Mouse (Mus musculus): ENCODE results near the gene Fbxw11. TPM values are rescaled to one million over a fixed set of nuclear protein-coding genes. Genes with fewer than 3 reads are reported as not detected.

The Fbxw11 gene
- polyA plus RNA-seq, 1 experiment: 20.2 TPM

DNA sequence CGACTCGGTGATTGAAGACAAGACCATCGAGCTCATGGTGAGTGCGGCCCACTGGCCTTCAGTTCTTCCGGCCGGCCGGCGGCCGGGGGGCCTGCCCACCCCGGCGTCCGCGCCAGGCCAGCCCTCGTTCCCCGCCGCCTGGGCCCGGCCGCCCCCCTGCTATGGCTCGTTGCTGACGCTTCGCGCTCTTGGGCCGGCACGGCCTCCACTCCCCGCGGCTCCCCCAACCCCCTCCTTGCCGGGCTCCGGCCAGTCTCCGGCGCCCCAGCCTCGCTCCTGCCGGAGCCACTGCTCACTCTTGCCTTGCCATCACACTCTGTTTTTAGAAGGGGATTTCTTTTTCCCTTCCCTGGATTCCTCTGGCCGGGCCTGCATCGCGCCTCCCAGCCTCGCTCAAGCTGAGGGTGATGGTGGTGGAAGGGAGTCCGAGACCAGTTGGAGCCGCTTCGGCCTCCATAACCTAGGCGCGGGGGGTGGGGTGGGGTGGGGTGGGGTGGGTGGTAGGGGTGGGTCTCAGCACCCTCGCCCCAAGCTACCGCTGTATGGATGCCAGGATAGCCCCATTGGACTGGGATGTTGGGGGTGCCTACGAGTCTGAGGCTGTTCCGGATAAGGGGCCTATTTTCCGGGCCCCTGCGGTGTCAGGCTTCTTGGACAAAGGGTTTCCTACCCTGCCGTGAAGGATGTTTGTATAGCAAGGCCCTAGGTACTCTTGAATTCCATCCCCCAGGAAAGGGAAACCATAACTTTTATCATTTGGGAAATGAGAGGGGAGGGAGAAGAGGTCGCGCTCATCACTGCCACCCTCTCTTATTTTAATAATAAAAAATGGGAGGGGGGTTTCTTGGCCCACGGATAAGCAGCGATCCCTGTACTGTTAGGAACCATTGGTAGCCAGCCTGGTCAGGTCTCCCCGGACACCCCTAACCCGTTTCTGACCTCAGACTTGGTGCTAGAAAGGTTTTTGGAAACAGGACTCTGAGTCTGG is 669 bp downstream of the Fbxw11 start:
- Histone ChIP-seq H3K27ac (ENCODE audit: insufficient read depth, low read length) (peak overlapping the region; percentile 97), H3K4me3 (ENCODE audit: extremely low read depth, insufficient read depth, insufficient read length) (peak overlapping the region; percentile 69), H3K4me1 (ENCODE audit: control insufficient read depth, insufficient read depth, insufficient read length) (peaks cover 6% of the 10 kb centered on the region; the same call in 1 of the 2 replicates), H3K27me3 (ENCODE audit: control insufficient read depth, insufficient read depth, low read length) (no peaks in the 10 kb centered on the region), H3K36me3 (ENCODE audit: control insufficient read depth, insufficient read depth, low read length) (no peaks in the 10 kb centered on the region)
- no peak for DNase-seq (ENCODE audit: low read depth in 1 of 2, low spot score in 2 of 2)
- no peak for TF ChIP-seq POLR2A (IDR thresholded peaks at IDR 0.05; ENCODE audit: low read depth, low read length)
- under 1% methylated on average over 54 of the region's 54 CpGs for WGBS

DNA sequence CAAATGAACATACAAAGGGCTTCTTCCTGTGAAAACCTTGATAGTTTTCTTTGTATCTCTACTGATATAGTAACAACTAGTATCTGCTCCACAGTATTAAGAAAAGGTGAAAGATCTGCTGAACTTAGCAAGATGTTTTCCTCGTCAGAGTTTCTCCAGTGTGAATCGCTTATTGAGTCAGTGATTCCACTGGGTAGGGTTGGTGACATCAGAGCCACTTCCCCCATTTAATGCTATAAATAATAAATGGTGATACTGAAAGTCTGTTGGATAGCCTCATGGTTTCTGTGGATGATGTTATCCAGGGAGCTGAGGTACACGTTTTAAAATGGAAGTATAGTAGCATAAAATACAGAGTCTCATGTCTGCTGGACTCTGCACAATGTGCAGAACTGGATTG is 1.5 kb downstream of the Fbxw11 start:
- WGBS: 4% methylated on average over 3 of the region's 3 CpGs
- TF ChIP-seq CTCF (IDR thresholded peaks at IDR 0.05; ENCODE audit: extremely low read depth, insufficient read depth, insufficient read length, insufficient replicate concordance): no peak
- no peak for TF ChIP-seq POLR2A (IDR thresholded peaks at IDR 0.05; ENCODE audit: low read depth, low read length)
- Histone ChIP-seq H3K27me3 (ENCODE audit: control insufficient read depth, insufficient read depth, low read length) (no peaks in the 10 kb centered on the region), H3K27ac (ENCODE audit: insufficient read depth, low read length) (no peak overlapping the region), H3K36me3 (ENCODE audit: control insufficient read depth, insufficient read depth, low read length) (no peaks in the 10 kb centered on the region), H3K4me1 (ENCODE audit: control insufficient read depth, insufficient read depth, insufficient read length) (peaks cover 6% of the 10 kb centered on the region; the same call in 1 of the 2 replicates), H3K4me3 (ENCODE audit: extremely low read depth, insufficient read depth, insufficient read length) (0 out of 2 replicates have a peak overlapping the region, but pooled peaks have one; percentile 69)
- DNase-seq (ENCODE audit: low read depth in 1 of 2, low spot score in 2 of 2): peak in 1 of 2 experiments; percentile 17

DNA sequence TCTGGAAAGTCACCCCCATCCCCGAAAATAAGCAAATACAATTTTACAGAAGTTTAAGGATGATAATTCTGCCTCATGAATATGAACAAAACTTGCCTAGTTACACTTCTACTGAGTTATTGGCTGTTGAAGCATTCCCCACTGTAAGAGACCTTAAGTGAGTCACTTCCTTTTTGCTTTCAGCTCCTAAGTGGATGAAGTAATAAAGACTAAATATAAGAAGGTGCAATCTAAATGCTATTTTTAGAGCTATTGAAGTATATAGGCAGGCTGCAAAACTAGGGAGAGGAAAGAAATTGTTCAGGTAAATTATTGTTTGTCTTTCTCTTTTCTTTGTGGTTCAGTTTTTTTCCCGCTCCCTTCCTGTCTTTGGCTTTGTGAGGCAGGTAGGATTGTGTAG is 4.7 kb downstream of the Fbxw11 start:
- WGBS: 62% methylated on average over 2 of the region's 2 CpGs
- no peak for TF ChIP-seq POLR2A (IDR thresholded peaks at IDR 0.05; ENCODE audit: low read depth, low read length)
- TF ChIP-seq CTCF (IDR thresholded peaks at IDR 0.05; ENCODE audit: extremely low read depth, insufficient read depth, insufficient read length, insufficient replicate concordance): no peak
- peaks cover 21% of the 10 kb centered on the region for H3K4me1 ChIP-seq (ENCODE audit: control insufficient read depth, insufficient read depth, insufficient read length)

DNA sequence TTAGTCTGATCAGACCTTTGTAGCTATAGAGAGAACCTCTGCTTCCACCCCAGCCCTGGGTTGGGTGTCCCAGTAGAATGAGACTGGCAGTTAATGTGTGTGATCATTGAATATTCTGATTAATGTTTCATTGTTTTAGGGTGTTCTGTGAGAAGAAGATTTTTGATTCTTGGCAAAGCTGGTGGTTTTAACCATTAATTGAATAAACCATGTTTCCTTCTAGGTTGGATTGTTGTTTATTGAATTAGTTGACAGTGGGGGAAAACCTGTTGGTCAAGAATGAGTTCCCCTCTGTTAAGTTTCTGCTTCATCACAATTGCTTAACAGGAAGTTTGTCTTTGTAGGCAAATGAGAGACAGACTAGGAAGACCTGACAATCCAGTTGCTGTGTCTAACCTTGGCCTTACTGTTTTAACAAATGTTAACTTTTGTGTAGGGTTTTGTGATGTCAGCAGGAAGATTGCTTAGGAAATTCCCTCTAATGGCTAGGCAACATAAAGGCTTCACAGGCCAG is 7.8 kb downstream of the Fbxw11 start:
- TF ChIP-seq CTCF (IDR thresholded peaks at IDR 0.05; ENCODE audit: extremely low read depth, insufficient read depth, insufficient read length, insufficient replicate concordance) (no peak), POLR2A (IDR thresholded peaks at IDR 0.05; ENCODE audit: low read depth, low read length) (no peak)
- Histone ChIP-seq H3K27me3 (ENCODE audit: control insufficient read depth, insufficient read depth, low read length) (no peaks in the 10 kb centered on the region), H3K27ac (ENCODE audit: insufficient read depth, low read length) (no peak overlapping the region), H3K36me3 (ENCODE audit: control insufficient read depth, insufficient read depth, low read length) (no peaks in the 10 kb centered on the region; the same call in 1 of the 2 replicates), H3K4me3 (ENCODE audit: extremely low read depth, insufficient read depth, insufficient read length) (no peak overlapping the region), H3K4me1 (ENCODE audit: control insufficient read depth, insufficient read depth, insufficient read length) (peaks cover 20% of the 10 kb centered on the region)
- DNase-seq (ENCODE audit: low read depth in 1 of 2, low spot score in 2 of 2): no peak

More for the DNA sequence above, 4.7 kb downstream of the Fbxw11 start:
- Histone ChIP-seq H3K27me3 (ENCODE audit: control insufficient read depth, insufficient read depth, low read length) (no peaks in the 10 kb centered on the region), H3K4me3 (ENCODE audit: extremely low read depth, insufficient read depth, insufficient read length) (no peak overlapping the region), H3K36me3 (ENCODE audit: control insufficient read depth, insufficient read depth, low read length) (no peaks in the 10 kb centered on the region), H3K27ac (ENCODE audit: insufficient read depth, low read length) (no peak overlapping the region)
- DNase-seq (ENCODE audit: low read depth in 1 of 2, low spot score in 2 of 2): no peak

DNA sequence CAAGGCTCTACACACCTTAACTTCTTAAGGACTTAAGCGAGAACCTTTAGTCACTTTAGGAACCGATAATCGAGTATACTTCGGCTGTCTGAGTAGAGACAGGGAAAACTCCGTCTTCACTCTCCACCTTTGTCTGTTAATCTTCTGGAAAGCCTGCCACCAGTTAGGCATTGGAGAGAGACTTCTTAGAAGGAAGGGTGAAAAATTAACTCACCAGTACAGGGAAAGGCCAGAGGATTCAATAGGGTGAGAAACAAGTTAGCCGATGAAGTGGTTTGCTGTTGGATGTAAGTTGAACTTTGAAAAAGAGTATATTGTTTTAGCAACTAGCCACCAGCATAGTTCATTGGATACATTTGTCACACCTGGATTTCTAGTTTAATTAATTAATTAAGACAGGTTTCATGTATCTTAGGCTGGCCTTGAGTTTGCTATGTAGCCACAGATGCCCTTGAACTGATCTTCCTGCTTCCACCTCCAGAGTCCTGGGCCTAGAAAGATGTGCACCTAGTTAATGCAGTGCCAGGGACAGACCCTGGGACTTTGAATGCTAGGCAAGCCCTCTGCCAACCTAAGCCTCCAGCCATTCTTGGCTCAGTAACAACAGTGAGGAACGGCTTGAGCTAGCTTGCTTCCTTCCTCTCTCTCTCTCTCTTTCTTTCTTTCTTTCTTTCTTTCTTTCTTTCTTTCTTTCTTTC is 8.5 kb downstream of the Fbxw11 start:
- DNase-seq (ENCODE audit: low read depth in 1 of 2, low spot score in 2 of 2): no peak
- Histone ChIP-seq H3K4me3 (ENCODE audit: extremely low read depth, insufficient read depth, insufficient read length) (no peak overlapping the region), H3K27ac (ENCODE audit: insufficient read depth, low read length) (no peak overlapping the region), H3K36me3 (ENCODE audit: control insufficient read depth, insufficient read depth, low read length) (no peaks in the 10 kb centered on the region; the same call in 1 of the 2 replicates), H3K27me3 (ENCODE audit: control insufficient read depth, insufficient read depth, low read length) (no peaks in the 10 kb centered on the region), H3K4me1 (ENCODE audit: control insufficient read depth, insufficient read depth, insufficient read length) (peaks cover 20% of the 10 kb centered on the region)
- TF ChIP-seq CTCF (IDR thresholded peaks at IDR 0.05; ENCODE audit: extremely low read depth, insufficient read depth, insufficient read length, insufficient replicate concordance) (no peak), POLR2A (IDR thresholded peaks at IDR 0.05; ENCODE audit: low read depth, low read length) (no peak)
- 87% methylated on average over 7 of the region's 7 CpGs for WGBS

DNA sequence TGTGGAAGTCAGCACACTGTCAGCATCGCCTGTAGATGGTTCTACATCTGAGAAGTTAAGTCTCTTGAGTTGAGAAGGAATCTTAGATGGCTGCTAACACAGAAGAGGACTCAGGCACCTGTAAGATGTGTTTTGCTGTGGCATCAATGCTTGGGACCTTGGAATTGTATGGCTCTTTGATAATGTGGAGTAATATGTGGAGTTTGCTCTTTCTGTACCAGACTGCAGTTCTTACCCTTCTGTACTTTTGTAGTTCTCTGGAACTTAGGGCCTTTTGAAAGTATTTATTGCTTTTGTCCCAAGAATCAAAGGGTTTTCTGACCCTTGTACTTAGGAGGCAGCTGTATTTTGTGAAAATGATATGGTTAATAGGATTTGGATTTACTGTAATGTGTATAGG is 9.2 kb downstream of the Fbxw11 start:
- no peak overlapping the region for H3K4me3 ChIP-seq (ENCODE audit: extremely low read depth, insufficient read depth, insufficient read length)
- H3K27me3 ChIP-seq (ENCODE audit: control insufficient read depth, insufficient read depth, low read length): no peaks in the 10 kb centered on the region
- DNase-seq (ENCODE audit: low read depth in 1 of 2, low spot score in 2 of 2): no peak
- H3K4me1 ChIP-seq (ENCODE audit: control insufficient read depth, insufficient read depth, insufficient read length): peaks cover 20% of the 10 kb centered on the region
- H3K27ac ChIP-seq (ENCODE audit: insufficient read depth, low read length): no peak overlapping the region
- no peaks in the 10 kb centered on the region; the same call in 1 of the 2 replicates for H3K36me3 ChIP-seq (ENCODE audit: control insufficient read depth, insufficient read depth, low read length)
- WGBS: 92% methylated on average over 1 of the region's 1 CpGs
- TF ChIP-seq POLR2A (IDR thresholded peaks at IDR 0.05; ENCODE audit: low read depth, low read length): no peak
- TF ChIP-seq CTCF (IDR thresholded peaks at IDR 0.05; ENCODE audit: extremely low read depth, insufficient read depth, insufficient read length, insufficient replicate concordance): no peak
